Mouse (Mus musculus) embryonic facial prominence, embryonic 10.5 days (tissue): ENCODE data around the gene Ikbke. TPM values are rescaled to one million over a fixed set of nuclear protein-coding genes. Genes with fewer than 3 reads are reported as not detected.

Source experiments
- polyA plus RNA-seq: library from polyadenylated mRNA; unstranded; fragments of >200 nt; fragmentation: Nextera tagmentation; extraction: Ambion mirVana; gene quantifications from 2 replicates; pipeline ENCODE4 v1.2.1, GENCODE M21; 2016

Ikbke gene
- polyA plus RNA-seq, 1 experiment from 2014 or later, result 1.6 TPM

Other genes with a start within 250 kb of the Ikbke start
- 44.4 and 45.4 TPM in 2 replicates for gene Mapkapk2, start 181.8 kb downstream of the Ikbke start, polyA plus RNA-seq
- 8.7 and 9.7 TPM in 2 replicates for gene Dyrk3, start 141.3 kb downstream of the Ikbke start, polyA plus RNA-seq
- 66.9 and 70.3 TPM in 2 replicates for gene Eif2d, start 126.4 kb downstream of the Ikbke start, polyA plus RNA-seq
- gene Rassf5, start 34.3 kb downstream of the Ikbke start, polyA plus RNA-seq, result 1.2 and 1.3 TPM in 2 replicates
- 17.5 TPM in 2 replicates for gene Srgap2, start 247.7 kb upstream of the Ikbke start, polyA plus RNA-seq
- gene Fam72a, start 248.3 kb upstream of the Ikbke start, polyA plus RNA-seq, result 4.1 and 4.3 TPM in 2 replicates